Mouse (Mus musculus): Measurements from ENCODE around the gene Vdr.

DNA sequence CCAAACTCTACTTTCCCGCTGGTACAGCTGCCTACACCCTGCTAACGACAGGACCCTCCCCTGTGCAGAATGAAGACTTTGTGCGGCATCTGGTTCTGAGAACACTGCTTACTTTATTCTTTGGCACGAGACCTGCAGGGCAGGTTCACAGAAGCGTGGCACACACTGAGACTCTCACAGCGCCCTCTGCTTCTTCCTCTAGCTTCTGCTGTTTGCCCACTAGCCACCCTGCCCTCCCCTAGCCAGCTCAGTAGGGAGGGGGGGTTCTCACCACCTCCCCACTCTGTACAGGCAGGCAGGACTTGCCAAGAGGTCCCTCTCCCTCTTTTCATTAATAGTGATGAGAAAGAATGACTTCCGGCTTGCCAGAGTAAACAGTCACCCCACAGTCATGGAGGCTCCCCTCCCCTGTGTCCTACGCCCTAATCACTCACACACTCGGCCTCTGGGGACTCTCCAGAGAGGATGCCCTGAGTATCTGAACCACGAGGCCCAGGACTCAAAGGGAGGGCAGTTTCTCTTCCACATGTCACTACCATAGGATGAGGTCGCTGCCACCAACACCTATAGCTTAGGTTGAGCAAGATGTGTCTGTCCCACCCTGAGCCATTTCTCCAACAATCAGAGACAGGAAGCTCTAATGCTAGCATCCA is 6.0 kb downstream of the Vdr start:
- no peak for TF ChIP-seq EP300 (IDR thresholded peaks at IDR 0.05; ENCODE audit: insufficient read depth, low read depth, low read length)
- no peak for TF ChIP-seq CTCF (IDR thresholded peaks at IDR 0.05)
- no peak for TF ChIP-seq POLR2A (IDR thresholded peaks at IDR 0.05; ENCODE audit: insufficient read depth, low read depth, low read length)

Data from heart, adult 2 months (tissue).